Mouse (Mus musculus): ENCODE results near the gene Golgb1.
A peak's percentile ranks its signal among the peaks of the same experiment; 100 is the strongest.
"Not testable (repeated sequence)": the region's sequence is repeated elsewhere in the genome, so short reads cannot be mapped to it uniquely, and the experiment has no call there.

Gene Golgb1

GRCm38 (mm10) chr16:36874583-36875275 lies at the start of gene Golgb1, which contains the start of gene Eaf2:
Golgb1 (plus strand) TSS chr16:36875140.
Eaf2 (minus strand) TSS chr16:36875003.
- DNase-seq, result peak; percentile 100

GRCm38 (mm10) chr16:36827611-36828053 lies 47.3 kb upstream of the Golgb1 start:
- no peak for DNase-seq

- peak; percentile 99 for DNase-seq
Observed at GRCm38 (mm10) chr16:36828054-36828786, 46.7 kb upstream of the Golgb1 start, which contains the start of gene Iqcb1. Iqcb1 (plus strand) TSS chr16:36828385.

- DNase-seq, result peak; percentile 74
Observed at GRCm38 (mm10) chr16:36828820-36829219, 46.1 kb upstream of the Golgb1 start.

GRCm38 (mm10) chr16:36846894-36847293 lies 28.0 kb upstream of the Golgb1 start:
- not testable (repeated sequence) for DNase-seq

GRCm38 (mm10) chr16:36851202-36851601 lies 23.7 kb upstream of the Golgb1 start:
- DNase-seq, result no peak

- no peak for DNase-seq
Observed at GRCm38 (mm10) chr16:36863585-36863984, 11.4 kb upstream of the Golgb1 start.

- no peak for DNase-seq
Observed at GRCm38 (mm10) chr16:36869442-36869841, 5.5 kb upstream of the Golgb1 start.

- DNase-seq, result no peak
Observed at GRCm38 (mm10) chr16:36875276-36875851, 424 bp downstream of the Golgb1 start.

GRCm38 (mm10) chr16:36877316-36877715 lies 2.4 kb downstream of the Golgb1 start:
- DNase-seq, result no peak

- no peak for DNase-seq
Observed at GRCm38 (mm10) chr16:36882737-36883343, 7.9 kb downstream of the Golgb1 start.

- DNase-seq, result peak; percentile 79
Observed at GRCm38 (mm10) chr16:36884881-36885280, 9.9 kb downstream of the Golgb1 start.

- DNase-seq, result peak; percentile 81
Observed at GRCm38 (mm10) chr16:36885912-36886311, 11.0 kb downstream of the Golgb1 start.

- DNase-seq, result peak; percentile 80
Observed at GRCm38 (mm10) chr16:36887546-36887945, 12.6 kb downstream of the Golgb1 start.

GRCm38 (mm10) chr16:36890559-36890958 lies 15.6 kb downstream of the Golgb1 start:
- peak; percentile 44 for DNase-seq

- DNase-seq, result peak; percentile 18
Observed at GRCm38 (mm10) chr16:36891415-36891814, 16.5 kb downstream of the Golgb1 start.

GRCm38 (mm10) chr16:36893317-36893716 lies 18.4 kb downstream of the Golgb1 start:
- peak; percentile 56 for DNase-seq

GRCm38 (mm10) chr16:36896712-36897111 lies 21.8 kb downstream of the Golgb1 start:
- peak; percentile 55 for DNase-seq

- peak; percentile 51 for DNase-seq
Observed at GRCm38 (mm10) chr16:36903156-36903555, 28.2 kb downstream of the Golgb1 start.

GRCm38 (mm10) chr16:36911909-36912308 lies 37.0 kb downstream of the Golgb1 start:
- DNase-seq, result peak; percentile 60

GRCm38 (mm10) chr16:36912311-36912710 lies 37.4 kb downstream of the Golgb1 start:
- DNase-seq, result peak; percentile 83

GRCm38 (mm10) chr16:36914195-36914594 lies 39.3 kb downstream of the Golgb1 start:
- peak; percentile 70 for DNase-seq

- DNase-seq, result peak; percentile 72
Observed at GRCm38 (mm10) chr16:36918505-36918904, 43.6 kb downstream of the Golgb1 start.

Data from heart, adult 11 months (tissue).